Mouse (Mus musculus) limb, embryonic 12.5 days (tissue): ENCODE results near the gene Oaz1. TPM values are rescaled to one million over a fixed set of nuclear protein-coding genes. Genes with fewer than 3 reads are reported as not detected.

ENCODE experiments used
- ATAC-seq: fragments of 200-750 bp; cut with Nextera tagmentation; 2 replicates; pipeline ENCODE4 v1.8.0; 2017; ENCODE audit warnings: low read depth, moderate TSS enrichment; ENCODE audit not compliant: insufficient number of reproducible peaks, insufficient read depth, low FRiP score, low TSS enrichment
- H3K27ac ChIP-seq: fragments of 300-500 bp; sonication (generic); 2 replicates; pipeline ENCODE4 v1.5.1; 2016; ENCODE audit warnings: mild to moderate bottlenecking, moderate library complexity
- H3K27me3 ChIP-seq: fragments of 300-500 bp; sonication (generic); 2 replicates; pipeline ENCODE4 v1.6.1; 2016; ENCODE audit warnings: mild to moderate bottlenecking, moderate library complexity
- H3K36me3 ChIP-seq: fragments of 300-500 bp; sonication (generic); 2 replicates; pipeline ENCODE4 v1.6.1; 2016; ENCODE audit warnings: mild to moderate bottlenecking, moderate library complexity
- H3K4me1 ChIP-seq: fragments of 300-500 bp; sonication (generic); replicated peaks from 2 replicates; pipeline ENCODE4 v1.6.1; 2016
- H3K4me2 ChIP-seq: fragments of 300-500 bp; sonication (generic); 2 replicates; pipeline ENCODE4 v1.6.1; 2016; ENCODE audit warnings: mild to moderate bottlenecking, moderate library complexity
- H3K4me3 ChIP-seq: fragments of 300-500 bp; sonication (generic); replicated peaks from 2 replicates; pipeline ENCODE4 v1.5.1; 2016; ENCODE audit warnings: mild to moderate bottlenecking
- H3K9ac ChIP-seq: fragments of 300-500 bp; sonication (generic); replicated peaks from 2 replicates; pipeline ENCODE4 v1.6.1; 2016; ENCODE audit warnings: mild to moderate bottlenecking, moderate library complexity
- H3K9me3 ChIP-seq: fragments of 300-500 bp; sonication (generic); 2 replicates; pipeline ENCODE4 v1.6.1; 2016; ENCODE audit warnings: mild to moderate bottlenecking, moderate library complexity
- WGBS: fragments of 180-500 bp; shearing (Covaris S2); methylation state at CpG from one replicate; pipeline ENCODE4 v1.1.7; 2016; 5-methylcytosine and 5-hydroxymethylcytosine counted together
- polyA plus RNA-seq: library from polyadenylated mRNA; unstranded; fragments of >200 nt; fragmentation: Nextera tagmentation; extraction: Ambion mirVana; gene quantifications from 2 replicates; pipeline ENCODE4 v1.2.1, GENCODE M21; 2016

Oaz1 gene
- polyA plus RNA-seq, 1 experiment from 2014 or later, result 1,832 TPM

DNA sequence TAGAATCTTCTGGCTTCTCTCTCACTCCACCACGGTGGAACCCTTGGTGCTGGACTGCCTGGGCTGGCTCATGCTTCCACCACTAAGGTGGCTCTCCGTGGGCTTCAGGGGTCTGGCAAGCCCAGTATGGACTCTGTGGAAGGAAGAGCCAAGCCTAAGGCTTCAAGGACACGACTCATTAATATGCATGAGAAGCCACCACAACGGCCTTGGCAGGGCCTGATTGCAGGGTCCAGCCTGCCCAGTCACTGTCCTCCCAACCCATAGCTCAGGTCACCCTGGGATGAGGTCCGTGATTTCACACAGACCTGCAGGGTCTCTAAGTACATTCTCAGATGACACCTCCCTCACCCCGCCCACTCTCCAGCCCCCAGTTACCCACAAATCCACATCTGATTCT lies 13.4 kb downstream of the Oaz1 start:
- 64% methylated on average over 6 of the region's 6 CpGs for WGBS
- Histone ChIP-seq H3K4me1 (peaks cover 15% of the 10 kb centered on the region), H3K27me3 (peaks cover 94% of the 10 kb centered on the region), H3K36me3 (no peaks in the 10 kb centered on the region), H3K9ac (no peak overlapping the region), H3K4me2 (no peak overlapping the region), H3K4me3 (no peak overlapping the region), H3K27ac (no peak overlapping the region), H3K9me3 (0 out of 2 replicates have a peak, but pooled peaks cover under 1% of the 10 kb centered on the region)
- ATAC-seq, result no peak

GRCm38 (mm10) chr10:80841685-80842084 lies 15.2 kb downstream of the Oaz1 start:
- H3K9me3 ChIP-seq, result no peaks in the 10 kb centered on the region
- no peak overlapping the region for H3K4me3 ChIP-seq
- no peak overlapping the region for H3K27ac ChIP-seq
- 74% methylated on average over 2 of the region's 2 CpGs for WGBS
- ATAC-seq, result no peak
- H3K27me3 ChIP-seq, result peaks cover 89% of the 10 kb centered on the region
- H3K36me3 ChIP-seq, result no peaks in the 10 kb centered on the region
- H3K4me1 ChIP-seq, result peaks cover 9% of the 10 kb centered on the region
- no peak overlapping the region for H3K4me2 ChIP-seq
- H3K9ac ChIP-seq, result 0 out of 2 replicates have a peak overlapping the region, but pooled peaks have one; percentile 6

- no peak overlapping the region for H3K4me3 ChIP-seq
- H3K4me2 ChIP-seq, result no peak overlapping the region
- H3K36me3 ChIP-seq, result no peaks in the 10 kb centered on the region
- WGBS, result 82% methylated on average over 15 of the region's 15 CpGs
- ATAC-seq, result no peak
- no peak overlapping the region for H3K9ac ChIP-seq
- no peaks in the 10 kb centered on the region for H3K9me3 ChIP-seq
- H3K27ac ChIP-seq, result no peak overlapping the region
- peaks cover 9% of the 10 kb centered on the region for H3K4me1 ChIP-seq
- H3K27me3 ChIP-seq, result peaks cover 83% of the 10 kb centered on the region
Observed at GRCm38 (mm10) chr10:80842334-80842733, 15.9 kb downstream of the Oaz1 start.

DNA sequence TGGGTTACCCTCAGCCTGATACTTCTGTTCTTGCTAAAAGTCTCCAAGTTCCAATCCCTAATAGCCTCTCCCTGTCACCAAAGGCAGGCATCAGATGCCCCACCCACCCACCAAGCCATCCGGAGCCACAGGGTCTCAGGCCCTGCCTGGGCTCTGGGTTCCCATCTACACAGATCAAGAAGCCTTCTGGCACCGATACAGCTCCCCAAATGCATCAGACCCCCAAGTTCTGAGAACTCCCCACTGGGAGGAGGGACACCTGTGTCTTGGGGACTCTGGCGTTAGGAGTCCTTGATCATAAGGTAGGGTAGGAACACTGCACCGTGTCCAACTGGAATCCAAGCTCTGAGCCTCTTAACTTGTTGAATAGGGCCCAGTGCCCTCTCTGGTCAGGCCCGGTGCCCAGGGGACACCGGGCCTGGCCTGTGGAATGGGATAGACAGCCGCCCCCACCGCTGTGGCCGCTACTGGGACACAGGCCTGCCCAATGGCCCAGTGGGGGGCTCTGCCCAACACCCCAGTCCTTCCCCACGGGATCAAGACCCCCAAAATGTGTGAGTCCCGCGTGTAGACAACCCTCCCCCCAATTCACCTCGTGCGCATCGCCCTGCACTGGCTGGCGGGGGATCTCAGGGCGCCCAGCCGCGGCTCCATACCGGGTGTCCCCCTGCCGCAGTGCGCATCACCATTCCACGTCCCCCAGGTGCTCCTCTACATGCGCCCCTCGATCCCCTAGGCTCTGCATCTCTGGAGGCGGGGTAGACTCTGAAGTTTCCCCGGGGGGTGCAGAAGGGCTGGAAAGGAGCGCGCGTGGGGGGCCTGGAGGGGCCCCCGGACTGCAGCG lies 16.9 kb downstream of the Oaz1 start:
- Histone ChIP-seq H3K9ac (peak overlapping the region; percentile 66), H3K4me1 (peaks cover 9% of the 10 kb centered on the region), H3K9me3 (no peaks in the 10 kb centered on the region), H3K4me2 (peak overlapping the region; percentile 90), H3K27ac (no peak overlapping the region), H3K36me3 (no peaks in the 10 kb centered on the region), H3K4me3 (peak overlapping the region; percentile 51), H3K27me3 (peaks cover 73% of the 10 kb centered on the region)
- ATAC-seq, result no peak
- 12% methylated on average over 32 of the region's 32 CpGs for WGBS

DNA sequence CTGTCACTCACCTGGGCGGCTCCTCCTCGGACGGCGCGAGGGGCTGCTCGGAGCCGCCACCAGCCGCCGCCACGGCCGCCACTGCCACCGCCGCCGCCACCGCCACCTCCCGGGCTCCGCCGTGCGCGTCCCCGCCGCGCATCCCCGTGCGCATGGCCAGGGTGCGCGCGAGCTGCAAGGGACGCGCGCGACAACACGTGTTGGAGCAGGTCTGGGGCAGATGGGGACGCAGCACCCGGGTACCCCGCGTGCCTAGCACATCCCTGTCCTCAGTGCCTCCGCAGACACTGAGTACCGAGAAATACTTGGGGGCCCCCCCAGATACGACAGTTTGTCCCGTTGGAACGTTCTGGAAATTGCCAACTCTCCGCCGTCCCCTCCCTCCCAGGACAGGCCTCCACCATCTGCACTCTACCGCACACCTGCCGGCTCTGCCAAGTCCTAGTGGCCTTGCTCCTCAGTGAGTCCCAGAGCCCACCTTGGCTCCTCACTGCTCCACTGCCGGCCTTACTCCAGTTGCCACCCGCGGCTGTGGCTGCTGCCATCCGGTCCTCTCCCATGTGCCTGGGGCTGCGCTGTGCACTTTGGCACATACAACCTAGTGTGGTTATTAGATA lies 17.6 kb downstream of the Oaz1 start, which contains the start of gene Lingo3:
Gene Lingo3, minus strand, starts transcription at position 109 of the 617 bp plus-strand sequence.
- Histone ChIP-seq H3K27me3 (peaks cover 69% of the 10 kb centered on the region), H3K36me3 (no peaks in the 10 kb centered on the region), H3K9me3 (no peaks in the 10 kb centered on the region), H3K4me1 (peaks cover 12% of the 10 kb centered on the region), H3K27ac (no peak within 1 kb of the TSS), H3K9ac (peak within 1 kb of the TSS; percentile 66), H3K4me2 (peak within 1 kb of the TSS; percentile 90), H3K4me3 (peak within 1 kb of the TSS; percentile 51)
- no peak for ATAC-seq
- WGBS, result 4% methylated on average over 45 of the region's 51 CpGs

- Histone ChIP-seq H3K27ac (no peak overlapping the region), H3K4me2 (no peak overlapping the region), H3K9me3 (no peaks in the 10 kb centered on the region), H3K27me3 (peaks cover 61% of the 10 kb centered on the region), H3K4me3 (no peak overlapping the region), H3K9ac (no peak overlapping the region), H3K36me3 (0 out of 2 replicates have a peak, but pooled peaks cover 3% of the 10 kb centered on the region), H3K4me1 (peaks cover 12% of the 10 kb centered on the region)
- WGBS, result 65% methylated on average over 8 of the region's 8 CpGs
- ATAC-seq, result no peak
Observed at GRCm38 (mm10) chr10:80845055-80845693, 18.7 kb downstream of the Oaz1 start.

DNA sequence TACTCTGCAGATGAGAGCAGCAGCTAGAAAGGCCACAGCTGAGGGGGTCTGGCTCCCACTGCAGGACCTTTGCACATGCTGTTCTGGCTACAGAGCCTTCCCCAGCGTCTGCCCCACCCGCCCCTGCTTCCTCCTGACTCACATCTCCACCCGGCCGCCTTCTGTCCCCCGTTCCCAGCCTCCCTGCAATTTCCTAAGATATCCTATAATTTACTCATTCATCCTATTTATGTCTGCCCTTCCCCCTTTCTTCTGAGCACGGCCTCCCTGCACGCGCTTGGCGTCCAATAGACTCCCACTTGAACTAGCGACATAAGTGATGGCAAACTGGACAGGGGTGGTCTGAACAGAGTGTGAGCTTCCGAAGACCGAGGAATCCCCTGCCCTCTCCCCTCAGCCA lies 19.3 kb downstream of the Oaz1 start:
- Histone ChIP-seq H3K9ac (no peak overlapping the region), H3K4me1 (peaks cover 12% of the 10 kb centered on the region), H3K4me3 (no peak overlapping the region), H3K9me3 (no peaks in the 10 kb centered on the region), H3K36me3 (peaks cover 9% of the 10 kb centered on the region; the same call in 1 of the 2 replicates), H3K4me2 (no peak overlapping the region), H3K27me3 (peaks cover 55% of the 10 kb centered on the region), H3K27ac (no peak overlapping the region)
- no peak for ATAC-seq
- WGBS, result 81% methylated on average over 12 of the region's 12 CpGs

GRCm38 (mm10) chr10:80848571-80848970 lies 22.1 kb downstream of the Oaz1 start:
- ATAC-seq, result no peak
- H3K9me3 ChIP-seq, result no peaks in the 10 kb centered on the region
- WGBS, result 8% methylated on average over 10 of the region's 10 CpGs
- H3K4me3 ChIP-seq, result no peak overlapping the region
- H3K9ac ChIP-seq, result no peak overlapping the region
- no peak overlapping the region for H3K4me2 ChIP-seq
- peaks cover 11% of the 10 kb centered on the region for H3K4me1 ChIP-seq
- H3K27me3 ChIP-seq, result peaks cover 27% of the 10 kb centered on the region
- H3K36me3 ChIP-seq, result peaks cover 35% of the 10 kb centered on the region
- H3K27ac ChIP-seq, result no peak overlapping the region

DNA sequence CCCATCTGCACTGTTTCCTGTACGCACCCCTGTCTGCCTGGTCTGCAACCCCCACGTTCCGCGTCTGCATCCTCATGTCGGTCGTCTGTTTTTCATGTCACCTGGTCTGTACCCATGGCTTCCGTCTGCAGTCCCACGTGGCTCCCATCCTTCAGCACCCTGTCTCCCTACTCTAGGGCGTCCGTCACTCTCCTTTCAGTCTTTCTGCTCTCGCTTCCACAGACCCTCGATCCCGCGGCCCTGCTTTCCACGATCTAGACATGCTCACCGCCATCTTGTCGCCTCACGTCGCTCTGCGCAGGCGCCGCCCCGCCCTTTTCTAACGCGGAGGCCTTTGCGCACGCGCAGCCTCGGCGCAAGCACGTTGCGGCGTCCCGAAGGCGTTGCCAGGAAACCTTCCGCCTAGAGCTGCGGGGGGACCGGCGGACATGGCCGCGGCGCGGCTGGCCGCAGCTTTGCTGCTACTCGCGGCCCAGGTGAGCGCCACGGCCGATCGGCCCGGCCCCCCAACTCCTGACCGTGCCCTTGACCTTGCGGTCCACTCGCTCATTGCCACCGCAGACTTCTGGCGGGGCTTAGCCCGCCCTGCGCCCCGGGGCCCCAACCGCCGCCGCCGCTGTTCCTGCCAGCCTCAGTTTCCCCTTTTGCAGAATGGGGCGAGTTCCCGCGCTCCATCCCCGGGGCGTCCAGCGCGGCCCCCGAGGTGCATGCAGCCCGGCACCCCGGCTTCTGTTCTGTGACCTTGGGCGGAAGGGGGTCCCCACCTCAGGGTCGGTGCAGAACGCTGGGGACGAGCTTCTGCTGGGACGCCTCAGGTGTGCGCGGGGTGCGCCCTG lies 28.7 kb downstream of the Oaz1 start, which contains the start of the genes Lsm7 and Sppl2b:
Gene Lsm7, minus strand, starts transcription at position 297 of the 836 bp plus-strand sequence.
Gene Sppl2b, plus strand, starts transcription at position 363 of the 836 bp plus-strand sequence.
- WGBS, result under 1% methylated on average over 80 of the region's 81 CpGs

GRCm38 (mm10) chr10:80855749-80856073 lies 29.3 kb downstream of the Oaz1 start:
- Histone ChIP-seq H3K9me3 (no peaks in the 10 kb centered on the region), H3K36me3 (peaks cover 27% of the 10 kb centered on the region), H3K9ac (peak overlapping the region; percentile 90), H3K27me3 (no peaks in the 10 kb centered on the region), H3K4me1 (peaks cover 26% of the 10 kb centered on the region), H3K27ac (no peak overlapping the region), H3K4me3 (peak overlapping the region; percentile 97), H3K4me2 (peak overlapping the region; percentile 99)
- ATAC-seq, result no peak
- WGBS, result 16% methylated on average over 11 of the region's 11 CpGs

More for the DNA sequence above, 28.7 kb downstream of the Oaz1 start, which contains the start of the genes Lsm7 and Sppl2b:
- peak; percentile 45 for ATAC-seq
- peaks cover 32% of the 10 kb centered on the region for H3K36me3 ChIP-seq
- peak within 1 kb of the TSS; percentile 68 for H3K27ac ChIP-seq
- no peaks in the 10 kb centered on the region for H3K9me3 ChIP-seq
- H3K4me1 ChIP-seq, result peaks cover 26% of the 10 kb centered on the region
- peak within 1 kb of the TSS; percentile 90 for H3K9ac ChIP-seq
- no peaks in the 10 kb centered on the region for H3K27me3 ChIP-seq
- H3K4me2 ChIP-seq, result peak within 1 kb of the TSS; percentile 99
- peak within 1 kb of the TSS; percentile 97 for H3K4me3 ChIP-seq
